Mouse (Mus musculus): ENCODE results near the gene Slx. TPM values are rescaled to one million over a fixed set of nuclear protein-coding genes. Genes with fewer than 3 reads are reported as not detected.
"Not testable (repeated sequence)": the region's sequence is repeated elsewhere in the genome, so short reads cannot be mapped to it uniquely, and the experiment has no call there.

Gene Slx
- total RNA-seq (2012; rRNA removed) (not detected in 2 replicates), polyA plus RNA-seq (2012; ENCODE audit: insufficient read depth in 1 of 2, insufficient read length in 2 of 2, low read depth in 1 of 2, low replicate concordance in 2 of 2, missing spikeins in 1 of 2) (not detected)

DNA sequence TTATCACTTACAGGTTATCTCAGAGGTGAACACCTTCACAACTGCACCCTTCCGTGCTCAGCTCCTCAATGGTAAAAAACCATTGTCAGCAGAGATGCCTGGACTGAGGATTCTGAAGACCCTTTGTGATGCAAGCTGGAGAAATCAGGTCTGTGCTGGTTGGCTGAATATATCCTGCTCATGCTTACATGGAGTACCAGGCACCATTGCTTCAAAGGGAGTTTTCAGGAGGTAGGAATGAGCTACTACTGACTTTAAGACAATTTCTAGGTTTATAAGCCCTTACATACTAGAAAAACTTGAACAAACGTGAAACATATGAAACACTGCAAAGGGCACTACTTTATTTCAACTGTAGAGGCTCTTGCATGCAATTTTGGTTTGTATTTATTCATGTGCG, at the start of gene Slx:
Slx (minus strand) TSS at position 101 of the 400 bp plus-strand sequence.
- H3K27me3 ChIP-seq (ENCODE audit: control insufficient read depth in 1 of 2, insufficient read depth in 2 of 2, low read length in 2 of 2); H3K27ac ChIP-seq (ENCODE audit: control insufficient read depth, low read depth, low read length); DNase-seq (ENCODE audit: low read depth, low spot score); H3K9me3 ChIP-seq (replicated peaks; ENCODE audit: insufficient read depth, low read length); H3K4me3 ChIP-seq (ENCODE audit: control insufficient read depth in 1 of 2, insufficient read depth in 1 of 2, low read depth in 2 of 2, low read length in 2 of 2); H3K79me2 ChIP-seq (ENCODE audit: control insufficient read depth, insufficient read depth, low read length, poor library complexity); H3K4me1 ChIP-seq (ENCODE audit: control insufficient read depth in 1 of 2, insufficient read depth in 2 of 2, low read length in 2 of 2); H3K36me3 ChIP-seq (ENCODE audit: control insufficient read depth in 1 of 2, insufficient read depth in 2 of 2, low read length in 2 of 2); H3K9ac ChIP-seq (ENCODE audit: control insufficient read depth, low read depth, low read length, poor library complexity, severe bottlenecking): not testable (repeated sequence)

Other genes starting within 250 kb of the Slx start
- not detected in 2 replicates for gene Gm2030, start 235.5 kb downstream of the Slx start, total RNA-seq (2012; rRNA removed)
- not detected for gene Gm2030, start 235.5 kb downstream of the Slx start, polyA plus RNA-seq (2012; ENCODE audit: insufficient read depth in 1 of 2, insufficient read length in 2 of 2, low read depth in 1 of 2, low replicate concordance in 2 of 2, missing spikeins in 1 of 2)
- not detected in 2 replicates for gene Gm14525, start 157.1 kb upstream of the Slx start, total RNA-seq (2012; rRNA removed)
- gene Gm14525, start 157.1 kb upstream of the Slx start, polyA plus RNA-seq (2012; ENCODE audit: insufficient read depth in 1 of 2, insufficient read length in 2 of 2, low read depth in 1 of 2, low replicate concordance in 2 of 2, missing spikeins in 1 of 2): not detected